Mouse (Mus musculus): ENCODE data around the gene Caly.

The Caly gene

DNA sequence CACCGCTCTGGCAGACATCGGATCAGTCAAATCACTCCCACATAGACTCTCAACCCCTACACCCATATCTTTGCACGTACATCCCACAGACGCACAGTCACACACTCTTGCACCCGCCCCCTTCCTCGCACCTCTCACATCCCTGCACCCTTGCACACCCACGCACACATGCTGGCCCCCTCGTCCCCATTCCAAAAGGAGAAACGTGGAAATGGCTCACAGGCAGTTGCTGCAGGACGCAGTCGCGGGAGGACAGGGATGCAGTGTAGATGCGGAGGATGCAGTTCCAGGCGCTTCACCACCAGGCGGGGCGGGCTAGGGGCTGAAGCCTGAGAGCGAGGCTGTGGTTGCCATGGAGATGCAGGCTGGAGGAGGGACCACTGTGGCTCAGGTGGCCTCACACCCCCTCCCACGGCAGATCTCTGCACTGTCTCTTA lies at the start of gene Caly:
Gene Caly (minus strand): TSS at position 307 of the 437 bp plus-strand sequence.
- DNase-seq (ENCODE audit: low spot score in 2 of 2): peak; percentile 88 to 93

- DNase-seq (ENCODE audit: low spot score in 2 of 2): no peak
Measured at GRCm38 (mm10) chr7:140127911-140128310, 45.6 kb upstream of the Caly start.

DNA sequence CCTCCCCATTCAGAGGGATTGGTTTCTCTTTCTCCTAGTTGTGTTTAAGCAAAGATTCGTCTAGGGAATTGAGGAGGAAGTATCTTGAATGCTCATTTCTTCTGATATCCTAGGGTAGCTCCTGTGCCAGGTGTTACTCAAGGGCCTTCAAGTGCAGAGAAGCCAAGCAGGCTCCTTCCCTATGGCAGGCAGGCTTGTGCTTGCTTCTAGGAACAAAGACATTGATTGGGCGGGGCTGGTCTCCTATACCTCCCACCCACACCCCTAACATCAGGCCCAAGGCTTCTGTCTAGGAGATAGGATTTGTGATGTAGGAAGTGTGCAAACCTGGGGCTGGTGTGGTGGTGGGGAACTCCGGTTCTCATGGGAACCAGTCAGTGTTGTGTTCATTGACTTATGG lies 44.6 kb upstream of the Caly start:
- no peak for DNase-seq (ENCODE audit: low spot score in 2 of 2)

- DNase-seq (ENCODE audit: low spot score in 2 of 2): no peak
Measured at GRCm38 (mm10) chr7:140126022-140126350, 43.6 kb upstream of the Caly start.

GRCm38 (mm10) chr7:140125278-140126021 lies 43.1 kb upstream of the Caly start:
- DNase-seq (ENCODE audit: low spot score in 2 of 2): peak; percentile 85 to 86

GRCm38 (mm10) chr7:140124382-140124781 lies 42.0 kb upstream of the Caly start:
- no peak for DNase-seq (ENCODE audit: low spot score in 2 of 2)

GRCm38 (mm10) chr7:140122765-140123164 lies 40.4 kb upstream of the Caly start:
- no peak for DNase-seq (ENCODE audit: low spot score in 2 of 2)

DNA sequence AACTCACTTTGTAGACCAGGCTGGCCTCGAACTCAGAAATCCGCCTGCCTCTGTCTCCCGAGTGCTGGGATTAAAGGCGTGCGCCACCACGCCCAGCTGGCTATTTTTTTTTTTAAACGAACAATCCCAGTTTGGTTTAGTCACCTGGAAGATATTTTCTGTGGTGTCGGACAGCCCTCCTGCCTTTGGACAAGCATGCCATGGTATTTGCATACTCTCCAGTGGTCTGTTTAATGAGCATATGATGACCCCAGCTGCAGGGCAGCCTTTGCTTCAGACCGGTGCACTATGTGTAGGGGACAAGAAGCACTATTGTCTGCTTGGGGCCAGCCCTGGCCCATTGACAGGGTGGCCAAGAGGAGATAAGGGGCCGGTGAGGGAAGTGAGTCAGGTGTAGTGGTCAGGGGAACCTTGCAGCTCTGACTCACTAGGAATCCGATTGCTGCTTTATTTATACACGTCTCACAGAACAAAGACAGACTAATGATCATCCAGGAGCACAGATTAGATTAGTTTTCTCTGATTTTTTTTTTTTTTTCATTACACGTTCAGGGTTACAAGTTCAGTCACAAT lies 39.1 kb upstream of the Caly start:
- no peak for DNase-seq (ENCODE audit: low spot score in 2 of 2)

DNA sequence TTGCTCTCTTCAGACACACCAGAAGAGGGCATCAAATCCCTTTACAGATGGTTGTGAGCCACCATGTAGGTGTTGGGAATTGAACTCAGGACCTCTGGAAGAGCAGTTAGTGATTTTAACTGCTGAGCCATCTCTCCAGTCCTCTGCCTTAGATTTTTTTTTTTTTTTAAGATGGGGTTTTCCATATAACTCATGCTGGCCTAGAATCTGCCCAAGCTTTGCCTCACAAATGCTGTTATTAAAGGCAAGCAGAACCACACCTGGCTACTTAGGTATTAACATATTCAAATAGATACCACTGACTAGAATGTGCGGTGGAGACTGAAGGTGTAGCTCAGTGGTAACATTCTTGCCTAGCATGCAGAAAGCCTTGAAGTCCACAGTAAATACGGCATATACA lies 38.1 kb upstream of the Caly start:
- no peak for DNase-seq (ENCODE audit: low spot score in 2 of 2)

DNA sequence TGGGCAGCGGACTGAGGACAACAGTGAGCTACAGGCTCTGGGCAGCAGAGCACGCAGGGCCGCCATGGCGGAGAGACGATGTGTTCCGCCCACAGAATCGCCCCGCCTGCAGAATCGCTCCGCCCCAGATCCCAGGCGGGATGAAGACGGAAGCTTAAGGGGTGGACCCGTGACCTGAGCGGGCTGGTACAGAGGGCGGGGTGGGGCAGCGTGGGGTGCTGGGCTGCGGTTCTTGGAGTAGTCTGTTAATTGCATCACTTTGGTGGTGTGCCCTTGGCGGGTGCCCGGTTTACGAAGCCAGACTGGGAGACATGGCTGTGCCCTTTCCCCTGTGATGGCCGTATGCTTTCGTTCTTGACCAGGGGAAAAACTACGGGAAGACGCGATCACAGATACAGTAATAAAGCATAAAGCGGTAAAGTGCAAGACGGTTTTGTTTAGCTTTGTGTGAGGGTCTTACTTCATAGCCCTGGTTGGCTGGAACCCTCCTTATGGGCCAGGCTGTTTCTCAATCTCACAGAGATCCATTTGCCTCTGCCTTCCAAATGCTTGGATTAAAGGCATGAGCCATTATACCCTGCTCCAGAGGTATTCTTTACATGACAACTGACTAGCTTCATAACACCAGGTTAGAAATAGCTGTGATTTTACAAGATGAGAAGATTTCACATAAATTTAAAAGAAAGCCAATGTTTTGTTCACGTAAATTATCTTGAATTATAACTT lies 34.1 kb upstream of the Caly start, which contains the start of gene Echs1:
Gene Echs1 (minus strand): TSS at position 148 of the 726 bp plus-strand sequence.
- DNase-seq (ENCODE audit: low spot score in 2 of 2): peak; percentile 77 to 83

DNA sequence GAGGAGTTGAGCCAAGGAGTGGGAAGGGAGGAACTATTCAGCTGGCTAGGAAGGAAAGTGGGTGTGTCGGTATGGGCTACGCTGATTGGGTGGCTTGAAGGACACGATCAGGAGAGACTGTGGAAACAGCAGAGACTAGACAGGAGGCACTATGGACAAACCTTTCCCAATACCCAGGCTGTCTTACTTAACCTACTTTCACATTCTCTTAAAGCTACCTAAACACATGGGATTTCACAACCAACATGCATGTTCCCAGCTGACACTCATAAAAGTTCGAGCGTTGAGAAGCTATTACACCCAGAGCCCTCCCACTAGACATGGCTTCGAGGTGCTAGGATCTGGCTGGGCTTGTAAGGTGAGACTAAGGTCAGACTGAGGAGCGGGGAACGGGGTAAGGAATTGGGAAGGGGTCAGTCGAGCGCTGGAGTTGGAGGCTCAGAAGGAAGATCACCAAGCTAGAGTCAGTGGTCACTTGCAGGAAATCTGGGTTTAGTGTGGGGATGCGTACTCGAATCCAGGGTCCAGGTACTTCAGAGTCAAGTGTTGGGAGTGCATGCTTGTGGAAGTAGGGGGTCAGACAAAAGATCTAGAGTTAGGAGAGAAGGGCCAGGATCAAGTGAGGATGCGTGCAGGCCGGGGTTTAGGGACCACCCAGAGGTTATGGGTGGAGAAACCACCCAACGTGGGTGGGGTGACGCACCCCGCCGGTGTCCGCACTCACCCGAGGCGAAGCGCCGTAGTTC lies 33.4 kb upstream of the Caly start, which contains the start of gene Paox:
Gene Paox (plus strand): TSS at position 217 of the 746 bp plus-strand sequence.
- DNase-seq (ENCODE audit: low spot score in 2 of 2): peak in 1 of 2 experiments; percentile 18

DNA sequence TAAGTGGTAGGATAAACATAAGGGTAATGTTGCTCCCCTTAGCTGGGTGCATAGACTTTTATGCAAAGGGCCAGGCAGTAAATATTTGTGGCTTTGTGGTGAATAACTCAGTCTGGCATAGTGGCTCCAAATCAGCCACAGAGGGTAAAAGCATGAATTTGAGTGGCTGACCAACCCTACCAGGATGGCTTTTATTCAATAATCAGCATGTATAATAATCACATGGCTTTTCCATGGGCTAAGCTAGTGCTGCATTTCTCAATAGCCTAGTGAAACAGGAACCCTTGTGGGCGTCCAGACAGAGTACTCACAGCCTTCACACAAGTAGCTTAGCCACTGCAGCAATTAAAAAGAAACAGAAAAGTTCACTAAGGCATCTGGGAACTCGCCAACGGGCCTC lies 29.6 kb upstream of the Caly start:
- no peak for DNase-seq (ENCODE audit: low spot score in 2 of 2)

- DNase-seq (ENCODE audit: low spot score in 2 of 2): no peak
Measured at GRCm38 (mm10) chr7:140104009-140104408, 21.7 kb upstream of the Caly start.

DNA sequence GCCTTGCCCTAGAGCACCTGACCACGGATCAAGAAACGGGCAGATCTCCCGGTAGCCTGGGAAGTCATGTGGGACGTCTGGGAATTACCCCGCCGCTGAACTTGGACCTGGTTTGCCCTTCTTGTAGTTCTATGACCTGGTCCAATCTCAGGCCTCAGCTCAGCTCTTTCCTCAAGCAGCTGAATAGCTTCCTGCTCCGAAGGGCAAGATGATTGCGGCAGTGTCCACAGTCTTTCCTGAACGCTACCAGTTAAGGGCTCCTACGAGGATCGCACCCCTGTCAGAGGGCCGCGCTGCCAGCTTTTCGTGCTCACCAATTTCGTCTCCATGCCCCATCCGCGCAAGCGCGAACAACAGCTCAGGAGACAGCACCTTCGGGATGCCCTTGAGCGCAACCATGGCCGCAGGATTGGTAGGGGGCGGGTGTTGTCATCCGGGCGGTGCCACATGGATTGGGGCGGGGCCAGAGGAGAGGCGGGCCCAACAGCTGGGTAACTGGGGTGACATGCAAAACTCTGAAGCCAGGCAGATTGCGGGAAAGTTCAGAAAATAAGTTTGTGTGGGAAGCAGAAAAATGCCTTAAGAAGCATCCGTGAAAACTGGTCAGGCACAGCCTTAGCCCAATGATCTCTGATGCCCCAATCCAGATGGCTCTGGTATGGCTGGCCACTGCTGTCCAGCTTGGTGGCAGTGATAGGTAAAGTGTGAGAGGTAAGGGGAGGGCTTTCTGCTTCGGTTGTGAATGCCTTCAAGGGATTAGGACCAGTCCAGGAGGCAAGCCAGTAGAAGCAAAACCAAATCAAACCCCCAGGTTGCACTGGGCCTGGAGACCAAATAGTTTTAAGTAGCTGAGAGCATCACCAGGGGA lies 19.9 kb upstream of the Caly start, which contains the start of gene Fuom:
Gene Fuom (minus strand): TSS at position 449 of the 868 bp plus-strand sequence.
- peak; percentile 77 for DNase-seq (ENCODE audit: low spot score in 2 of 2)

DNA sequence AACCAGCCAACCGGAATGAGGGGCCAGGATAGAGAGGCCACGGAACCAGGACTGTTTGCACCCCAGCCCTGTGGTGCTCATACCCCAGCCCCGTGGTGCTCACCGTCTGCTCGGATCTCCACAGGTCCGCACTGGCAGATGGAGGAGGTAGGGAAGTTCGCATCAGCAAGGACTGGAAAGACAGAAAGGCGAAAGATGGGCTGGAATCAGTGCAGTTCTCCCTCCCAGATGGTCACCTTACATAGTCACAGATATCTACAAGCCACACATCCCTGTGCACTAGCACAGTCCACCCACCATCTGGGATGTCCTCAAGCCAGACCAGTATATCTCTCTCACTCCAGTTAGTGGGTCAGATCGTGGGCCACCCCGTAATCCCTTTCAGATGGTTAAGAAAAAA lies 19.1 kb upstream of the Caly start:
- no peak for DNase-seq (ENCODE audit: low spot score in 2 of 2)

DNA sequence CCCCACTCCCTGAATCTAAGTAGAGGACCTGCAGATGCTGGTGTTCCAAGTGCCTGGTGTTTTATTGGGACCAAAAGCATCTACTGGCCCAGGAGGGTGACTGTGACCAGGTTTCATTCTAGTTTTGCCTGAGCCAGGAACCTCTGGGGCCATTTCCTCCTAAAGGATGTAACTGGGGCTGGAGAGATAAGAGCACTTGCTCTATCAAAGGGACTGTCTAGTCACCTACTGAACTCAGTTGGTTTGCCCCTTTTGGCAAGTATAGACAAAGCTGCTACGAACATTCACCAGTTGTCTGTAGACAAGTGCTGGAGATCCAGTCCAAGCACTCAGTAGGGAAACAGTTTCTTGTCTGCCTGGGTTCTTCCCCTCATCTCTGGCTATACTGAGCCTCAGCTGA lies 16.1 kb upstream of the Caly start:
- DNase-seq (ENCODE audit: low spot score in 2 of 2): no peak

DNA sequence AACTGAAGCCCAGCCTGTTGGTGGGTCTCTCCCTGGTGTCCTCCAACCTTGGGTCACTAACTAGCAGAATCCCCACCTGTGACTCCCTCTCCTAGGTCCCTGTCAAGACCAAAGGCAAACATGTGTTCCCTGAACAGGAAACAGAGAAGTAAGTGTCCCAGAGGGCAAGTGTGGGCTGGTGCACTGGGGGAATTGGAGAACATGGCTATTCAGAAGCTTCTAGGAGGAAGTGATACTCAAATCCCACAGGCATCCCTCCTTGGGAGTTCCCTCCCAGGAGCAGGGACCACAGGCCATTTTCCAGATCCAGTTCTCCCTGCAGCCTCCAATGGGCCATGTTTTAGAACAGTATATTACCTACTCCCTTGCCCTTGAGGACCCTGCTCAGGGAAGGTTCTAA lies 13.7 kb upstream of the Caly start:
- DNase-seq (ENCODE audit: low spot score in 2 of 2): no peak

DNA sequence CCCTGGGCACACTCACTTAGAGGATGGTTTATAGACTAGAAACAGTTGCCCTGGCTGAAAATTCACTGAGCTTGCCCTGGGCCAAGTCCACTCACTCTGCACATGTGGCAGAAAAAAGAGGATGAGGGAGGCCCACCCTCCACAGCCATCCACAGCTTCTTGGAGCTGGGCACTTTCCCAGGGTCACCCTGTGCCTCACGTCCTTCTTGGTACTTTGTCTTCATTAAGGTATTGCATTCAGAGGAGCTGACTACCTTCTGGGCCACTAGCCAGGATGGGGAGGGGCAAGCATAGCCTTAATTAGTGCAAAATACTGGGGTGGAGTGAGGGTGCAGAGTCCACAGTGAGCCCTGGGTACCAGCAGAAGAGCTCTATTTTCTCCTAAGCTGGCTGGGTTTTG lies 13.2 kb upstream of the Caly start:
- no peak for DNase-seq (ENCODE audit: low spot score in 2 of 2)

DNA sequence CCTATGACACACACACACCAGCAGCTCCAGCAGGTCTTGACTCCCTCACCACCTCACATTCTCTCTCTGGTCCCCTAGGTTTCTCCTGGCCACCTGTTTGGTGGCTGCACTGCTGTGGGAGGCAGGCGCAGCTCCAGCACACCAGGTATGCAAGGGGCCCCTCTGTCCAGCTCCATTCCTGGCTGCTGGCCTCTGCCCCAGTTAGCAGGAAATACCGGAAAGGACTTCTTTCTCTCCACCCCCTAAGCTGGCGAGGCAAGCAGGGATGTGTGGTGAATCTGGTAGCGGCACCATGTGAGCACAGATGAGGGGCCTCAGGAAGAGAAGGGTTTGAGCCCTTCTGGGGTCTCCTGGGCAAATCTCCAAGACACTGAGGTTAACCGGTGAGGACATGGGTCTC lies 12.6 kb upstream of the Caly start:
- no peak for DNase-seq (ENCODE audit: low spot score in 2 of 2)

- no peak for DNase-seq (ENCODE audit: low spot score in 2 of 2)
Measured at GRCm38 (mm10) chr7:140092924-140093528, 10.7 kb upstream of the Caly start, which contains the start of gene Prap1. Gene Prap1 (plus strand): TSS chr7:140093395.

Data from frontal cortex, postnatal 10 days (tissue).